ENCODE assay signal across 29 mouse cellular contexts in the genomic region with DNA sequence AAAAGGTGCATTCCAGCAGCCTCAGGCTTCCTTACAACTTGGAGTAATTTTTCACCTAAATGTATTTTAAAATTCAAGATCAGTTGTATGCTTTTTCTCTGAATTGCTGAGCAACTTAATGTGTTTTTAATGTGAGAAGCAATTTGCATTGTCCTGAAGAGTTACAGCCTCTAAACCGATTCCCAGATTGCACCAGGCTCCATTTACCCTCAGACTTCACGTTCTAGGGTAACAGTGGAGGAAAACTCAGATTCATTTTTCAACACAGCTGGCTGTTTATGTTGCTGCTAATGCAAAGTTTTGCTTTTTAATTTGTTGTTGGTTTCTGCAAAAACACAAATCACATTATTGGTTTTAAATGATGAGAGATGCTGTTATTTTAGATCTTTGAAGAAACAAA. TPM values are rescaled to one million over a fixed set of nuclear protein-coding genes. Genes with fewer than 3 reads are reported as not detected.
"Had no signal": no experiment of that assay in that cellular context is flagged by ENCODE, and none has a peak within 500 bp of the region (broad histone marks: within the 10 kb centered on the region; RNA-seq: fewer than 3 reads in every experiment).

No protein-coding gene starts in this region.

- H3K27me3 ChIP-seq: limb, embryonic 13.5 days; liver, embryonic 12.5 days; liver, embryonic 15.5 days; lung, embryonic 15.5 days; megakaryocyte, embryonic 14.5 days; midbrain, embryonic 13.5 days; neural tube, embryonic 12.5 days had no signal

- H3K27ac ChIP-seq: limb, embryonic 10.5 days; limb, embryonic 13.5 days; liver, embryonic 12.5 days; liver, embryonic 15.5 days; lung, embryonic 15.5 days; midbrain, embryonic 10.5 days; midbrain, embryonic 13.5 days; neural tube, embryonic 12.5 days had no signal

- DNase-seq: kidney, adult 18-20 months; kidney, adult 9 months; kidney, postnatal 14 days; kidney, postnatal 4 days; liver; lung, adult 18-20 months; lung, postnatal 10 days; lung, postnatal 36 days; thymus, adult 18-20 months; thymus, postnatal 36 days had no signal

- H3K9ac ChIP-seq: limb, embryonic 13.5 days; liver, embryonic 12.5 days; liver, embryonic 15.5 days; lung, embryonic 15.5 days; midbrain, embryonic 13.5 days; neural tube, embryonic 12.5 days had no signal

- H3K4me2 ChIP-seq: limb, embryonic 13.5 days; liver, embryonic 12.5 days; liver, embryonic 15.5 days; lung, embryonic 15.5 days; midbrain, embryonic 13.5 days; neural tube, embryonic 12.5 days had no signal

- H3K4me1 ChIP-seq: limb, embryonic 13.5 days; liver, embryonic 12.5 days; liver, embryonic 15.5 days; lung, embryonic 15.5 days; megakaryocyte, embryonic 14.5 days; midbrain, embryonic 10.5 days; midbrain, embryonic 13.5 days; neural tube, embryonic 12.5 days had no signal

- ATAC-seq: liver, embryonic 12.5 days; midbrain, embryonic 13.5 days had no signal

- H3K9me3 ChIP-seq: limb, embryonic 10.5 days; limb, embryonic 13.5 days; liver, embryonic 12.5 days; liver, embryonic 15.5 days; lung, embryonic 15.5 days; midbrain, embryonic 10.5 days; midbrain, embryonic 13.5 days; neural tube, embryonic 12.5 days had no signal

- H3K4me3 ChIP-seq: limb, embryonic 10.5 days; limb, embryonic 13.5 days; liver, embryonic 12.5 days; liver, embryonic 15.5 days; lung, embryonic 15.5 days; megakaryocyte, embryonic 14.5 days; midbrain, embryonic 10.5 days; midbrain, embryonic 13.5 days; neural tube, embryonic 12.5 days had no signal

- H3K36me3 ChIP-seq: limb, embryonic 10.5 days; limb, embryonic 13.5 days; liver, embryonic 12.5 days; liver, embryonic 15.5 days; lung, embryonic 15.5 days; midbrain, embryonic 10.5 days; midbrain, embryonic 13.5 days; neural tube, embryonic 12.5 days had no signal

RNA-seq across cellular contexts. Expression of gene Fshb, which starts 40.1 kb away (rescaled TPM):
- total RNA-seq: layer of hippocampus, adult 18-20 months; layer of hippocampus, postnatal 14 days; left cerebral cortex, adult 8-10 months; left cerebral cortex, postnatal 25 days had no signal
- polyA plus RNA-seq: kidney, embryonic 16.5 days; limb, embryonic 10.5 days; limb, embryonic 13.5 days; liver, embryonic 12.5 days; liver, embryonic 15.5 days; lung, embryonic 15.5 days; midbrain, embryonic 10.5 days; midbrain, embryonic 13.5 days; neural tube, embryonic 12.5 days; small intestine, adult 2 months; spleen, adult 2 months; stomach, embryonic 16.5 days; testis, adult 2 months; urinary bladder, adult 2 months had no signal
